Mouse (Mus musculus) B cell, adult 62 days (primary cell): ENCODE results near the gene Cryz. TPM values are rescaled to one million over a fixed set of nuclear protein-coding genes. Genes with fewer than 3 reads are reported as not detected.

Source experiments
- total RNA-seq: library from RNA; stranded (reverse); gene quantifications from 4 replicates; pipeline ENCODE4 v1.2.4, GENCODE M21; 2023

The Cryz gene
- 2.0 to 4.6 TPM (median 3.1 TPM) in 4 replicates for total RNA-seq

DNA sequence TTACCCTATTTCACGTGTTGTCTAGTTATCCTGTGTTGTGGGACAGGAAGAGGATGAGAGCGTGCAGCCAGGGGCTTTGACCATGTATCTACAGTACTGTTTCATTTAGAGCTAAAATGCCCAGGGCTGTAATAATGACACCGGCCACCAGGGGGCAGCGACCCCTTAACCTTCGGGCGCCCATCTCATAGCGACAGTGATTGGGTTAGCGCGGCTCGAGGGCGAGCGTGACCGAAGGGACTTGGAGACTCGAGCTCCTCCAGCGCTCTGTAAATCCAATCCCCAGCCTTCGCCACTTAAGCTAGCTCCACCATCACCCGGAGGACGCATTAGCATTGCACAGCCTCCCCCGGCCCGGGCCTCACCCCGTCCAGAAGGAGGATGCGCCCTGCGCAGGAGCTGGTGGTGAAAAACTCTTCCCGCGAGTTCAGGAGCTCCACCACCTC, at the start of gene Cryz:
Cryz (plus strand) TSS at position 224 of the 446 bp plus-strand sequence.

DNA sequence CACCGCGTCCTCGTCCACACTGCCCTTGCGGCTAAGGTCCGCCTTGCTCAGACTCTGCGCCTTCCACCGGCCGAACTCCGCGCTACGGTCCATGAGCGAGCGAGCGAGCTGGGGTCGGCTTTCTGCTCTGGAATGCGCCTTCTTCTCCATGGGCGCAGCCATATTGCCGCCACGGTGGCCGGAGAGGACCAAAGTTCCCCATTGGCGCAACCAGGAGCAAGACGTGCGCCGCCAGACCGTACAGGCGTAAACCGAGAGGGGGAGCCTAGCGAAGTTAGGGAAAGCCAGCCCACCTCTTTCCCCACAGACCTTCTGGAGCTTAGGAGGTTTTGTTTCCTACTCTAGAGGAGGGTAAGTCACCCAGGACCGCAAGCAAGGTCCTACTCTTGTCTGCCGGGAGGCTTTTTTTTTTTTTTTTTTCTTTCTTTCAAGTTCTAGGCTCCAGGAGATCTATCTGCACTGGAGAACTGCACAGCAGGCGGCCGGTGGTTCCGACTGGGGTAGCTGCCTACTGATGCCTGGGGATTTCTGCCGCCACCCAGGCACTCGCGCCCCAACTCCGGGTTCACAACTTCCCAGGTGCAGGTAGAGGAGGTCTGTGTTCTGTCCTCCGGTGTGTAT, 533 bp downstream of the Cryz start, which contains the start of gene Tyw3:
Tyw3 (minus strand) TSS at position 171 of the 621 bp plus-strand sequence.

DNA sequence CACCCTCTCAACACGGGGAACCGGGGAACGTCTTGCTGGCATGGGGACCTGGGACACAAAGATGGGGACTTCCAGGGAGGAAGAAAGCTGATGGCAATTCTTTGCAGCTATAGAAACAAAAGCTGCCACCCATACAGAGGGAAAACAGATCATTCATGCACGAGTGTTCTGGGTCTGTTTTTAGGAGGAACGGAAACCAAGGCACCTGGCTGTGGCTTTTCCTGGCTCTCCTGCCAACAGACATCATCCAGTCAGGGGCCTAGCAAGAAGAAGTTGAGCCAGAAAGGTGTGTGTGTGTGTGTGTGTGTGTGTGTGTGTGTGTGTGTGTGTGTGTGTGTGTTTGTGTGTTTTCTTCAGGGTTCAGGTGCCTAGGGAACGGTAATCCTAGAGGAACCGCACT, 67.0 kb downstream of the Cryz start, which contains the start of gene Erich3:
Erich3 (plus strand) TSS at position 315 of the 400 bp plus-strand sequence.

Other genes starting within 250 kb of the Cryz start
- gene Tyw3, start 393 bp downstream of the Cryz start, total RNA-seq = 4.2 to 8.7 TPM (median 7.1 TPM) in 4 replicates
- not detected in 4 replicates for gene Erich3, start 67.1 kb downstream of the Cryz start, total RNA-seq